Mouse (Mus musculus) adrenal gland, postnatal 25 days (tissue): ENCODE data around the gene Pik3r4. TPM values are rescaled to one million over a fixed set of nuclear protein-coding genes. Genes with fewer than 3 reads are reported as not detected.
A peak's percentile ranks its signal among the peaks of the same experiment; 100 is the strongest.

ENCODE experiments used
- DNase-seq: peaks from one replicate; pipeline ENCODE4 v3.0.0; 2021; ENCODE audit warnings: mixed read lengths
- total RNA-seq: library from RNA; stranded (reverse); gene quantifications from 2 replicates; pipeline ENCODE4 v1.2.3, GENCODE M21; 2021

Pik3r4 gene
- total RNA-seq, 1 experiment from 2014 or later: 42.0 TPM

DNA sequence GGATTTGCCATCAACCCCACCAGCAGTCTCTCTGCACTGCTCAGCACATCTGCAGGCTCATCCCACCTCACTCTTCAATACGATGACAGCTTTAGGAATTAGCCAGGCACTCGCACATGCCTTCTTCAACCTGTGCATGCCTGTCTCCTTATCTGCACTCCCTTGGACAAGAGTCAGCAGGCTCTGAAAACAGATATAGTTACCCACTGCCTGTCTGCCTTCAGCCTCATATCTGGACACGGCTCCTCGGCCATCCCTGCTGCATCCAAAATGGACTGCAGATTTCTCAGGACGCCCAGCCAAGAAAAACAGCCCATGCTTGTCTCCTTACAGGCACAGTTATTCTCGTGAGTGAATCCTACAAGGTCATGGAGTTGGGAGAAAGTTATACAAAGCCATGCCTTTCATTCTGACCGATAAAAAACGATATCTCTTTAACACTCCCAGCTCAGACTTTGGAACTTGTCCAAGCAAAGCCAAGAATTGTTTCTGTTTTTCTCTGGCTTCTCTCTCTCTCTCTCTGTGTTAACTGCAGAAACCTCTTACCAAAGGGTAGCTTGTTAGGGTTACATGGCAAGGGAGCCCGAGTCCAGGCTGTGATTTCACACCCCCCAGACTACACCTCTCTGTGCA is 55.1 kb downstream of the Pik3r4 start:
- DNase-seq: peak; percentile 20

DNA sequence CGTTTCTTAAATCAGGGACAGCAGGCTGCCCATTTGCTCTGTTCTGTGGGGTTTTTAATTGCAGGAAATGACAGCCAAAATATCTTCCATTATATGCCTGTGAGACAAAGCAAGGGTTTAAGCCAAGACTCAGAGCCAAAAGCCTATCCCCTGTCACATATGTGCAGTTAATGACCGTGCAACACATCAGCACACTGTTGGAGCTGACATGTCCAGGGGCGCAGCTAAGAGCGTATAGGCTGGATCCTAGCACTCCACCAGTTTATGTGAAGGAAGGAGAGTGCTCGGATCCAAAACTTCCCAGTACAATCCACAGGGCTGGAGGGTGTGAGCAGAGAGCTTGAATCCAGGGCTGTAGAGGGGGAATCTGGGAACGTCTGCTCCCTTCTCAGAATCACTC is 57.9 kb downstream of the Pik3r4 start:
- DNase-seq: no peak

DNA sequence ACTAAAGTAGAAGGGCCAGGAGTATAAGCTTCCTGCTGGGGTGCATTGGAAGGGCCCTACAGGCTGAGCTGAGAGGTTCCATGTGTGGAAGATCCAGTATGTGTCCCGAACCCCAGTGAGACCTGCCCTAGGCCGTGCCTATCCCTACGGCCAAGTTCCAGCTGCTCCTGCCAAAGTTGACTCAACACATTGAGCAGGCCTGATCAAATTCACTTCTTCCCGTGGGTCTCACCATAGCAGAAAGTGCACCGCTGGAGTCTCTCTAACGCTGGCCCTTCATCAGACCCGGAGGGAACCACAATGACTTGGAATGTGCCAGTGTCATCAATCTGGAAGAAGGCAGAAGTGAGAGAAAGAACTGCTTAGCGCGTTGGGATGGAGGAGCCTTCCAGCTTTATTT is 59.2 kb downstream of the Pik3r4 start:
- DNase-seq: no peak

DNA sequence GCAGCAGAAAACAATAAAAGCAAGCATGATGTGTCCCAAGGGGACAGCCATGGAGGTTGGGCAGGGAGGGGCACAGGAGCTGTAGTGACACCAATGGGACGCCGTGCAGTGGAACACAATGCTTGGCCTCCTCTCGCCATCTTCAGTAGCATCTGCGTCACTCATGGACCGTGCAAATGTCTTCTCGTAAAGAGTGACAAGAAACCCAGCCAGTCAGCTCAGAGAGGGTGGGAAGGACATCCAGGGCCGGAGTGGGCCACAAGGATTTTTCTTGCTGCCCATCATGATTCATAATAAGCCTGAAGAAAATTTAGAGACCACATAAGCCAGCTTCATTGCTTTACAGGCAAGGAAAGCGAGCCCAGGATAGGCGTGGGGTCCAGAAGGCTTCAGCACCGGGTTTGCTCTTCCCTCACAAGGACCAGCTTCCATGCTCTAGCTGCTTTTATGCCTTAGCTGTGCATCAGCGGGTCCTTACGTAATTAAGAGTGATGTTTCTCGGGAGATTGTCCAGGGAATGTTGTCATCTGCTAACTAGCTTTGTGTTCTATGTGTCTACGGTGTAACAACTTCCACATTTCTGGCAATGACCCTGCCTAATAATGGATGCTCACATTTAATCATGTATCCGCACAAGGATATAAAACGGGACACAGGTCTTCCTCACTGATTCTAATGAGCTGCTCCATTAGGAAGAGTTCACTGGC is 61.6 kb downstream of the Pik3r4 start:
- no peak for DNase-seq

DNA sequence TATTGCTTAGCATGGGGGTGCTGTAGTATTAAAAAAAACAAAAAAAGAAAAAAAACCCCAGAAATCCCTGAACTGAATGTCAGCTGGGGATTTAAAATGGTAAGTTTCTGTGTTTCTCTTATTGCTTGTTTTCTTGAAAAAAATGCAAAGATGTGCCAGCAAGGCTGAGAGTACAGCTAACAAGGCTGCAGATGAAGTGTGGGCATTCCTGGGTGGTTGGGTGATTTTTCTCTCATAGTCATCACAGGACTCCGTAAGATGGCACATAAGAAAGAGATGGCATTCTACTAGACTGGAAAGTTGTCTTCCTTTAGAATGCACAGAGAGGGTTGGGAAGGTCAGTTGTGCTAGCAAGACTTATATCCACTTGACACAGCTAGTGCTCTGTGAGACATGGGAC is 62.2 kb downstream of the Pik3r4 start:
- DNase-seq: no peak

- DNase-seq: no peak
Measured at GRCm38 (mm10) chr9:105712049-105712448, 69.3 kb downstream of the Pik3r4 start.

GRCm38 (mm10) chr9:105719367-105719766 is 76.6 kb downstream of the Pik3r4 start:
- no peak for DNase-seq

DNA sequence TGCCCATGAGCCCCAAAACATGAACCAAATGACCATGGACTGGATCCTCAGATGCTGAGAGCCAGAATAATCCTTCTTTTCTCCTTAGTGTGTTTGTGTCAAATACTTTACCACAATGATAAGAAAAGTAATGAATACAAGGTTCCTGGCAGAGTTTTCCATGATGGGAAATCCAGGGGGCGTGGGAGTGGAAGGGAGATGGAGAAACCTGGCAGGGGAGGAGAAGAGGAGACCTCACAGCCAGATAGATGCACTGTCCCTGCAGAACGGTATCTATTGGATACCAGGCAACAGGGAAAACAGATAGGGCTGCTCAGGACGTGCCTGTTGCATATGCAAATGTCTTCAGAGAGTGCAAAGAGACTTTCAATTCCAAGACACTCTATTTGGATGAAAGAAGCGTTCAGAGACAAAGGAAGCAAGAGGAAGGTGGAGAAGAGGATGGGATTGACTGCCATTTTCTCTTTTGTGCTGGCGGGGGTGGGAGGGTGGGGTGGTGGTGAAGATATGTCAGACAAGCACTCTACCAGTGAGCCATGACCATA is 77.1 kb downstream of the Pik3r4 start:
- DNase-seq: no peak

GRCm38 (mm10) chr9:105720430-105720829 is 77.7 kb downstream of the Pik3r4 start:
- DNase-seq: no peak

GRCm38 (mm10) chr9:105731976-105732375 is 89.2 kb downstream of the Pik3r4 start:
- DNase-seq: no peak

DNA sequence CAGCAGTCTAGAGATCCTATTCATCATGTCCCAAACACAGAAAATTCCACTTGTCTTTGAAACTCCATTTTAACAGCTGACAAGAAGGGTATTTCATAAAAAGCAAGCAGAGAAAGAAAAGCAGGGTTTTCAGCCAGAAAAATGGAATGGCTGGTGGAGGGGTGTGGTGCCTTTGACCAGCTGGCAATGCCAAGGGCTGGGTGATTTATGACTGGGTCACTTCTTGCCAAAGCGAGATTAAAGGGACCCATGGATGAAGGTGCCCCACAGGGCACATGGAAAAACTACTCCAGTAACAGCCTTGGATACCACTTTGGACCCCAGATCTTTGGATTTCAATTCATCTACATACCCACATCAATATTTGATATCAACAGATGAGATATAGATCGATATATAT is 91.9 kb downstream of the Pik3r4 start:
- peak; percentile 23 for DNase-seq

GRCm38 (mm10) chr9:105735195-105735594 is 92.4 kb downstream of the Pik3r4 start:
- DNase-seq: no peak

Other genes starting within 250 kb of the Pik3r4 start
- 13.4 and 13.6 TPM in 2 replicates for gene Aste1, start 247.6 kb upstream of the Pik3r4 start, total RNA-seq
- not detected in 2 replicates for gene Nek11, start 247.5 kb upstream of the Pik3r4 start, total RNA-seq
- gene Atp2c1, start 115.7 kb upstream of the Pik3r4 start, total RNA-seq: 71.8 and 76.2 TPM in 2 replicates
- 1.2 and 1.7 TPM in 2 replicates for gene Col6a6, start 185.2 kb downstream of the Pik3r4 start, total RNA-seq